Mouse (Mus musculus): ENCODE data around the gene Hypk. TPM values are rescaled to one million over a fixed set of nuclear protein-coding genes. Genes with fewer than 3 reads are reported as not detected.
A peak's percentile ranks its signal among the peaks of the same experiment; 100 is the strongest.

The Hypk gene
- polyA plus RNA-seq, 1 experiment = 32.1 TPM

DNA sequence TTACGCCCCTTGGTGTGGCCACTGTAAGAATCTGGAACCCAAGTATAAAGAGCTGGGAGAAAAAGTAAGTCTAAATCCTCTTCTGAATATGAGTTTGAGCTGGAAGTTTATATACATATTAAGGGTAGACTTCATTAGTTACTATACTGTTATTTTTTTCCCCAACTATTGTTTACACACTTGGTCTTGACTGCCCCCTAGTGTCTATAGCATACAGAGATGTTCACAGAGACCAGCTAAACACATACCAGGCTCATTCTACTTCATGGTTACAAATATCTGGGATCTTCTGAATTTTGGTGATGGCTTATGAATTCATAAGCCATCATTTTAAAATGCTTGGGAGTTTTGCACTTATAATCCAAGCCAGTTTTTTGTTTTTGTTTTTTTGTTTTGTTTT, 18.2 kb upstream of the Hypk start:
- peak; percentile 42 for DNase-seq (ENCODE audit: low read depth)
- no peak for TF ChIP-seq POLR2A (IDR thresholded peaks at IDR 0.05; ENCODE audit: borderline replicate concordance, extremely low read depth, insufficient read depth, insufficient read length, poor library complexity, severe bottlenecking)
- no peak for TF ChIP-seq CTCF (IDR thresholded peaks at IDR 0.05; ENCODE audit: borderline replicate concordance, extremely low read depth, insufficient read depth, insufficient read length)

DNA sequence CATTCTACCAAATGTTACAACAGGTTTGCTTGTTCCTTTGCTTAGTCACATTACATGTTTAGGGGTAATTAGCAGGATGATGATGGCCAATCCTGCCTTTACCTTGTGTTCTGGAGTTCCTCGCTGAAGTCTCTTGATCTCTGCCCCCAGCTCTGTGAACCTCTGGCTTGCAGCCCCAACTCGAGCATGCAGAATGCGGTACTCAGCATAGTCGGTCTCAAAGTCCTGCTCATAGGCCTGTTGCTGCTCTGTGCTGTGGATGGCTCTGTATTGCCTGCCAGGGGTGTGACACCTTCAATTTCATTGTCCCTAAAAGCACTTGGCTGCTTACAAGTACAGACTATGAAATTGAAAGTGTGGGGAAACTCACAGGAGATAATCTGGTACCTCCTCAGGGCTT, 13.3 kb upstream of the Hypk start:
- TF ChIP-seq POLR2A (IDR thresholded peaks at IDR 0.05; ENCODE audit: borderline replicate concordance, extremely low read depth, insufficient read depth, insufficient read length, poor library complexity, severe bottlenecking) (no peak), CTCF (IDR thresholded peaks at IDR 0.05; ENCODE audit: borderline replicate concordance, extremely low read depth, insufficient read depth, insufficient read length) (no peak)
- no peak for DNase-seq (ENCODE audit: low read depth)

DNA sequence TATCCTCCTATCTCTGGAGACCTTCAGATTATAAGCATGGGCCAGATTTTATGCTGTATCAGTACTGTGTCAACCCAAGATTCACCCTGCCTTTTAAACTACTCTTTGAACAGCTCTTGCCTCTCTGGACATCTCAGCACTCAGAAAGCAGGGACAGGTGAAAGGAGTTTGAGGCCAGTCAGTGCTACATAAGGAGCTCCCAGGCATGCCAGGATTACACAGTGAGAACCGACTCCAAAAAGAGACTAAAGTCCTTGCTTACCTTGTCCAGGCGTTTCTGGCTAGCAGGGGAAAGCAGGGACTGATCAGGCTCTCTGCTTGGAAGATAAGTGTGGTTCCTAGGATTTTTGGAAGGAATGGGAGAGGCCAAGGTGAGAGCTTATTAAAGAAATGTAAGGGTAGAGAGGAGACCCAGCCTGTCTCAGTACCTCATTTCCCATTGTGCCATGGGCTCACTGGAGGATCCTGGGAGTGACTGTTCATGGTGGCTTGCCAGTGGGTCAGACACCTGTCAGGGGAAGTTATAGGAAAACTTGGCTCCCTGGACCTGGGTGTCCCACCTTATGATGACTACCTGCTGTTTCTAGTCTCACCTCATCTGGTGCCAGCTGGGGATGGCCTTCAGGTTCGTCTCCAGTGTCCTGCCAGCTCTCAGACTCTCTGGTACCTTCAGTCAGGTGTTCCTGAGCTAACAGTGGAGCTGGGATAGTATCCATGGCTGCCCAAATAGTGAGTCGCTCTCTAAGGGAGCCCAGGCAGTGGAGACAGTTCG, 12.1 kb upstream of the Hypk start:
- DNase-seq (ENCODE audit: low read depth) = no peak
- no peak for TF ChIP-seq POLR2A (IDR thresholded peaks at IDR 0.05; ENCODE audit: borderline replicate concordance, extremely low read depth, insufficient read depth, insufficient read length, poor library complexity, severe bottlenecking)
- TF ChIP-seq CTCF (IDR thresholded peaks at IDR 0.05; ENCODE audit: borderline replicate concordance, extremely low read depth, insufficient read depth, insufficient read length) = no peak

DNA sequence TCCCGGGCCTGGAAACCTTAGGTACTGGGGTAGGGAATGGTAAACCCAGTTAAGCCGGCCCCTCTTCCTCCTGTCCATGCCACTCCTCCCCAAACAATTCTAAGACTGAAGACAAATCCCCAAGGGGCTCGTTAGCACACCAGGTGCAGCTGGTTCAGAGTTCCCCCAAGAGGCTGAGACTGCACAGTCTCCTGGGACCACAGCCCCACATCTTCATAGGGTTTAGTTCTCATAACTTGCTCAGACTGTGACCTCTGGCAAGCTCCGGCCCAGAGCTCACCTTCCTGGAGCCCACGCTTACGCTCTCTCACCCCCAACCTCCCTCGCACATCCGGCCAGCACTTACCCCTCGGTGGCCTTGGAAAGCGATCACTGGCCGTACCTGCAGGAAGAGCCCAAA, 11.3 kb upstream of the Hypk start:
- DNase-seq (ENCODE audit: low read depth) = no peak
- no peak for TF ChIP-seq CTCF (IDR thresholded peaks at IDR 0.05; ENCODE audit: borderline replicate concordance, extremely low read depth, insufficient read depth, insufficient read length)
- TF ChIP-seq POLR2A (IDR thresholded peaks at IDR 0.05; ENCODE audit: borderline replicate concordance, extremely low read depth, insufficient read depth, insufficient read length, poor library complexity, severe bottlenecking) = no peak

DNA sequence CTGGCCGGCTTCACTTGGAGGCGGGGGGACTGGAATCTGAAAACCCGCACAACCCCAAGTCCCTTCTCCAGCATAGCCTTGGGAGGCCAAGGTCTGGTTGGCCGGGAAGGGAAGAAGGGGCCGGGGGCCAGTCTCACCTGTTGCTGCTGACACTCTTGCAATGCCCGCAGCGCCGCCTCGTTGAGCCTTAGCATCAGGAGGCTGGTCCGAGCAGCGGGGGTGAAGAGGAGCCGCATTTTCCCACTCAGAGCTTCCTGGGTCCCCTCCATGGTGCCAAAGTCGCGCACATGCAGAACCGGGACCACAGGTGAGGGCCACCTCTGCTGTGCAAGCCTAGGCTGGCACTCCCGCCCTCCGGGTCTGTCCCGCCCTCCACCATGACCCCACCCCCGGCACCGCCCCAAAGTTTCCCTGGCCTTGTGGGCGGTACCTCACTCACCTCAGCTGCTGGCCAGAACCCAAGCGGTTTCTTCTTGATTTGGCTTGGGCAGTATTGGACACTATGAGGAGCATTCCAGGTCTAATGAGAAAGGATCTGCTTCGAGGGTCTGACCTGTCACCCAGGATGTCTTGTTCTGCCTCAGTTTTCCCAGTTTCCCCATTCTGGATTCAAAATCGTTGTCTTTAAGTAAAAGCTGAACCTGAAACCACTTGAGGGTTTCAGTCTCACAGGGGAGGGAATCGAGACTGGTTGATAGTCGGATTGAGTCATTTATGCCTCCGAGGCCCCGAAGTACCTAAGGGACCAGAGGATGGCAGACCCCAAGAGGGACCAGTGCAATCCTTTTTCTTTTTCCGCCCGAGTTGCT, 10.6 kb upstream of the Hypk start:
- DNase-seq (ENCODE audit: low read depth) = peak; percentile 19
- TF ChIP-seq CTCF (IDR thresholded peaks at IDR 0.05; ENCODE audit: borderline replicate concordance, extremely low read depth, insufficient read depth, insufficient read length) (no peak), POLR2A (IDR thresholded peaks at IDR 0.05; ENCODE audit: borderline replicate concordance, extremely low read depth, insufficient read depth, insufficient read length, poor library complexity, severe bottlenecking) (no peak)

DNA sequence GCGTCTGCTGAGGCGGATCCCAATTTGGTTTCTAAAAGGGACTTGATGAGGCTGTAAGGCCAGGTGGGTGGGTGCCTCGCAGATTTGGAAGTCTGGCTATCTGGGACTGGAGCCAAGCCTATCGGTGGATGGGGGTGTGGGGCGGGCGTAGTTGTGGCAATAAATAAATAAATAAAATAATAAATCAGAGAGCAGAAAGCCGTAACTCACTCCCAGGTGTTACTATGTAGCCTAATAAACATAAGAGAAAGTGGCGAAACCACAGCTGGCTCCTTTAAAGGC, 10.1 kb upstream of the Hypk start:
- peak; percentile 40 for DNase-seq (ENCODE audit: low read depth)
- TF ChIP-seq POLR2A (IDR thresholded peaks at IDR 0.05; ENCODE audit: borderline replicate concordance, extremely low read depth, insufficient read depth, insufficient read length, poor library complexity, severe bottlenecking) (no peak), CTCF (IDR thresholded peaks at IDR 0.05; ENCODE audit: borderline replicate concordance, extremely low read depth, insufficient read depth, insufficient read length) (no peak)

DNA sequence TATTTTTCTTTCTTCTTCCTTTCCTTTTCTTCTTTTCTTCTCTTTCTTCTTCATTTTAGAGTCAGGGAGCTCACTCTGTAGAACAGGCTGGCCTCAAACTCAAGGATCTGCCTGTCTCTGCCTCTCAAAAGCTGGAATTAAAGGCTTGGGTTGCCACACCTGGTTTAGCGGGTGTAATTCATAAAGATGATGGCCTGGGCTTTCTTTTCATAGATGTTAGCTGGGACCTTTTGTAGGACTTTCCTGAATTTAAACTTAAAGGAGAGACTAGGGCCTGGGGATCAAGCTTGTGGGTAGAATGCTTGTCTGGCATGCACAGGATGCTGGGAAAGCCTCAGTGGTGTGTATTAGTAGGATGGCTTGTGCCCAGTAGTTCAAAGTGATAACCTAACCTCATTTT, 8.9 kb upstream of the Hypk start, which contains the start of gene Ell3:
TSS of gene Ell3 (minus strand) at position 101 of the 400 bp plus-strand sequence.
- no peak for DNase-seq (ENCODE audit: low read depth)
- TF ChIP-seq POLR2A (IDR thresholded peaks at IDR 0.05; ENCODE audit: borderline replicate concordance, extremely low read depth, insufficient read depth, insufficient read length, poor library complexity, severe bottlenecking) (no peak), CTCF (IDR thresholded peaks at IDR 0.05; ENCODE audit: borderline replicate concordance, extremely low read depth, insufficient read depth, insufficient read length) (no peak)

DNA sequence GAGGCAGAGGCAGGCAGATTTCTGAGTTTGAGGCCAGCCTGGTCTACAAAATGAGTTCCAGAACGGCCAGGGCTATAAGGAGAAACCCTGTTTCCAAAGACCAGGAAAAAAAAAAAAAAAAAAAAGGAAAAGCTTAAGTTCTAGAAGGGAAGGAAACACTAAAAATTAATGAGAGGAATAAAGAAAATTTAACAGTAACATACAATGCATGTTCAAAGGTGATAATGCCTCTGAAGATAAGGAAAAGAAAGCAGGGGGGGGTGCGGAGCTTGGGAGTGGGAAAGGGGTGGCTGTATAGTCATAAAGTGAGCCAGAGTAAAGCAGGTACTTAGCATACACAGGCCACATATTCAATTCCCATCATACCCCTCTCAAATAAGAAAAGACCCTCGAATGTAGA, 8.0 kb upstream of the Hypk start:
- TF ChIP-seq POLR2A (IDR thresholded peaks at IDR 0.05; ENCODE audit: borderline replicate concordance, extremely low read depth, insufficient read depth, insufficient read length, poor library complexity, severe bottlenecking) (no peak), CTCF (IDR thresholded peaks at IDR 0.05; ENCODE audit: borderline replicate concordance, extremely low read depth, insufficient read depth, insufficient read length) (no peak)
- DNase-seq (ENCODE audit: low read depth) = no peak

DNA sequence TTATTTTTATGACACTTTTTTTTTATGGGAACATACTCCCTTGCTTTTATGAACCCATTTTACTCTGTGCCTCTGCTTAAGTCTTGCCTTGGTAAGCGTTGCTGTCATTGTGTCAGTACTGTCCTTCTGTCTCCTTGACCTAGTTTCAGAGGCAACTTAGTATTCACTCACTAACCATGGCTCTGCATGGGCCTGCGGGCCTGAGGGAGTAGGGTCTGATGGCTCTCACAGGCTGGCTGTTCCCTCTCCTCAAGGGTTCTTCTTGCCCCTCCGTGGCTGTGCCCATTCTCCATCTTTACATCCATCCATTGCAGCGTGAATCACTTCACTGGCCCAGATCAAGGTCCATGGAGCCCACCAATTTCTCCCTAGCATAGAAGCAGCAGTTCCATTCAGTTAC, 6.6 kb upstream of the Hypk start:
- TF ChIP-seq POLR2A (IDR thresholded peaks at IDR 0.05; ENCODE audit: borderline replicate concordance, extremely low read depth, insufficient read depth, insufficient read length, poor library complexity, severe bottlenecking) (no peak), CTCF (IDR thresholded peaks at IDR 0.05; ENCODE audit: borderline replicate concordance, extremely low read depth, insufficient read depth, insufficient read length) (no peak)
- DNase-seq (ENCODE audit: low read depth) = no peak

DNA sequence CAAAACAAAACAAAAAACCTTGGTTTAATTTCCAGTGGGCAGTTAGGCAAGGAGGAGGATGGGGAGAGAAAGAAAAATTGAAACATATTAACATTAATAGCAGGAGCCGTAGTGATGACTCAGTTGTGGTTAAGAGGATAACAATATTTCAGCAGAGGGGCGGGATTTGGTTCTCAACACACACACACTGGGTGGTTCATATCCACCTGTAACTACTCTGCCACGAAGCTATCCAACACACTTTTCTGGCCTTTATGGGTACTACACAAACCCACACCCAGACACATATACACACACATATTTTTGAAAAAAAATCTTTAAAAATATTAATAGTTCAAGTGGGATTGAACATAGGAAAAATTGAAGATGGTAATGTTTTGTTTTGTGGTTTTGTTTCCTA, 6.1 kb upstream of the Hypk start:
- no peak for TF ChIP-seq POLR2A (IDR thresholded peaks at IDR 0.05; ENCODE audit: borderline replicate concordance, extremely low read depth, insufficient read depth, insufficient read length, poor library complexity, severe bottlenecking)
- no peak for TF ChIP-seq CTCF (IDR thresholded peaks at IDR 0.05; ENCODE audit: borderline replicate concordance, extremely low read depth, insufficient read depth, insufficient read length)
- DNase-seq (ENCODE audit: low read depth) = no peak

DNA sequence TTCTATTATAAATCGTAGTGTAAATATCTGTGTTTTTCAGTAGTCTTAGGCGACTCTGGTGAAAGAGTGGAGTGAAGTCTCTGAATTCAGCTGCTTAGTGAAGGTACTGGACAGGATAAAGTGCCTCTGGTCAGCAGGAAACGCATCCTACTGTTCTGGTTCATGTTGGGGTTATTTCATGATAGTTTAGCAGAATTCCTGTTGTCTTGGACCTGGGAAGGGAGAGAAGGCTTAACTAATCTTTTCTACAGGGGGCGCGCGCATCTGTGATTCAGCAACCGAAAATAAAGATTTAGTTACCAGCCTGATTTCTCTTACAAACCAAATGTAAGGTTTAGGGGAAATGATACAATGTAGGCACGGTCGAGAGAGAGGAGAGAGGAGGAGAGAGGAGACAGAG, 5.0 kb upstream of the Hypk start:
- TF ChIP-seq CTCF (IDR thresholded peaks at IDR 0.05; ENCODE audit: borderline replicate concordance, extremely low read depth, insufficient read depth, insufficient read length) = peak; percentile 21; the same call in 1 of the 2 replicates
- no peak for TF ChIP-seq POLR2A (IDR thresholded peaks at IDR 0.05; ENCODE audit: borderline replicate concordance, extremely low read depth, insufficient read depth, insufficient read length, poor library complexity, severe bottlenecking)
- peak; percentile 56 for DNase-seq (ENCODE audit: low read depth)

Measured in brain, embryonic 14.5 days (tissue).